Mouse (Mus musculus): ENCODE results near the gene Ccdc12. TPM values are rescaled to one million over a fixed set of nuclear protein-coding genes. Genes with fewer than 3 reads are reported as not detected.

The Ccdc12 gene
- polyA plus RNA-seq, 1 experiment from 2014 or later: 130 TPM

DNA sequence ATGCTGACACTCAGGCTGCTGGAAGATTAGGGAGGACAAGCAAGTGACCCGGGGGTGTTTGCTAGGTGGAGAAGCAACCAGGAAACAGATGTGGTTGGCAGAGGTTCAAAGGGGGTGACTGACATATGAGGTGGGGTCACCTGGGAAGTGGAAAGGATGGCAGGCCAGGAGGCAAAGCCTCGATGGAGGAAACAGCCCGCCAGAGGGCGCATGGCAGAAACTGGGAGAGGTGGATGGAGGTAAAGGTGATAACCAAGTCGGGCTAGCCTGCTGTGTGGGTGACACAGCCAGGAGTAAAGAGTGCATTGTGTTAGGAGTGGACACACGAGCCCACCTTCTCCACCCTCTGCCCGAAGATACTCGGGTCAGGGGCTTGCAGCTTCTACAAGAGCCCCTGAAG, 73.5 kb downstream of the Ccdc12 start:
- Histone ChIP-seq H3K4me3 (no peak overlapping the region), H3K9me3 (replicated peaks) (no peaks in the 10 kb centered on the region), H3K27ac (no peak overlapping the region), H3K36me3 (peaks cover under 1% of the 10 kb centered on the region; the same call in 1 of the 2 replicates), H3K9ac (no peak overlapping the region), H3K27me3 (0 out of 2 replicates have a peak, but pooled peaks cover 2% of the 10 kb centered on the region), H3K4me1 (replicated peaks) (peaks cover 48% of the 10 kb centered on the region), H3K4me2 (no peak overlapping the region)
- no peak for ATAC-seq (replicated peaks; ENCODE audit: insufficient number of reproducible peaks, insufficient read depth, low FRiP score, low read depth)
- WGBS: 28% methylated on average over 8 of the region's 8 CpGs

DNA sequence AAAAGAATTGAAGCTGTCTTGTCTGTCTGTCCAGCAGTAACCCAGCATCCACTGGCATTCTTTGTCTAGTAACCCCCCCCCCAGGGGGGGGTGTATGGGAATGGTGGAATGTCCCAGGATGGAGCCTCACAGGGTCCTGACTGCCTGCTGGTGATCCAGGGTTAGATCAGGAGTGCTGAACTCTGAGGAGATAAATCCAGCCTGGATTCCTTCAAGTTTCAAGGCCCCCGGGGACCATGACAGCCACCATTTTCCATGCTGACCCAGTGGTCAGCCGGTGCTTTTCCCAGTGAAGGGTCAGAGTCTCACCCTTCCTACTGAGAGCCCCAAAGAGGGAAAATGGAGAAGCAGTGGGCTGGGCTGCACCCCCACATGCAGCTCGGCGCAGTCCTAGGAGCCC, 75.6 kb downstream of the Ccdc12 start:
- H3K4me2 ChIP-seq: no peak overlapping the region
- no peaks in the 10 kb centered on the region for H3K36me3 ChIP-seq
- ATAC-seq (replicated peaks; ENCODE audit: insufficient number of reproducible peaks, insufficient read depth, low FRiP score, low read depth): no peak
- H3K27me3 ChIP-seq: peaks cover 9% of the 10 kb centered on the region; the same call in 1 of the 2 replicates
- H3K9ac ChIP-seq: no peak overlapping the region
- H3K9me3 ChIP-seq (replicated peaks): no peaks in the 10 kb centered on the region
- 0 out of 2 replicates have a peak overlapping the region, but pooled peaks have one; percentile 73 for H3K27ac ChIP-seq
- H3K4me1 ChIP-seq (replicated peaks): peaks cover 47% of the 10 kb centered on the region
- no peak overlapping the region for H3K4me3 ChIP-seq
- 45% methylated on average over 4 of the region's 4 CpGs for WGBS

DNA sequence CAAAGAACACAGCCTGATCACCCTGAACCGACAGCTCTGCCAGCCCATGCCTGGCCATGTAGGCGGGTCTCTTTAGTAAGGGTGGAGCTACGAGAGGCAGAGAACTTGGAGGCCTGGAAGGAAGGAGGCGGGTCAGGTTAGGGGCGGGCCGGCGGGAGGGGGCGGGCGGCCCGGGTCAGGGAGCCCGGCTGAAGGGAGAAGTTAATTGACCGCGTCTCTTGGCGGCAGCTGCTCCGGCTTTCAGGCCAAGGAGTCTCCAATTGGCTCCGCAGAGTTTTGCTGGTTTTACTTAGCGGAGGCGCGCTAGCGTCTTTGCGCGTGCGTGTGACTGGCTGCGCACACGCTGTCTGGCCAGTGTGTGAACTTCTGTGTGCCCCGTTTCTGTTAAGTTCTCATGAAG, 76.3 kb downstream of the Ccdc12 start:
- Histone ChIP-seq H3K4me1 (replicated peaks) (peaks cover 45% of the 10 kb centered on the region), H3K9ac (peak overlapping the region; percentile 50), H3K36me3 (no peaks in the 10 kb centered on the region), H3K27me3 (peaks cover 7% of the 10 kb centered on the region; the same call in 1 of the 2 replicates), H3K4me2 (peak overlapping the region; percentile 83), H3K4me3 (peak overlapping the region; percentile 54), H3K9me3 (replicated peaks) (no peaks in the 10 kb centered on the region), H3K27ac (peak overlapping the region; percentile 73)
- WGBS: 0% methylated on average over 26 of the region's 26 CpGs
- ATAC-seq (replicated peaks; ENCODE audit: insufficient number of reproducible peaks, insufficient read depth, low FRiP score, low read depth): peak; percentile 87

DNA sequence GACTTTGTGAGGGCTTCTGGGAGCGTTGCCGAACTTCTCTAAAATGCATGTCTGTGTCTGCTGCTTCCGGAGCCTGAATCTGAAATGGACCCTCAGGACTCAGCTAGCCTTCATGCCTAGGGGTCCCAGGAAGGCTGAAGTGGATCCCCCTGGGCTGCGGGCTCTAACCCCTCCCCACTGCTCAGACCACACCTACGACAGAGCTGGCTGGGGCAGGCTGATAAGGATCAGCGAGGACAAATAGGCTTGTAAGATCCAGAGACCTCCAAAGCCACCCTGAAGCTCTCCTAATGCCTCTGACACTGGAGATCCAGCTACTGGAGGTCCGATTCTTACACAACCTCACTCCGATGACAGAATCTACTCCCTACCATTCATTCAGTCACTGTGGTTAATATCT, 76.8 kb downstream of the Ccdc12 start:
- Histone ChIP-seq H3K4me1 (replicated peaks) (peaks cover 45% of the 10 kb centered on the region), H3K27ac (peak overlapping the region; percentile 73), H3K9ac (peak overlapping the region; percentile 50), H3K9me3 (replicated peaks) (no peaks in the 10 kb centered on the region), H3K4me2 (peak overlapping the region; percentile 83), H3K27me3 (peaks cover 7% of the 10 kb centered on the region; the same call in 1 of the 2 replicates), H3K36me3 (no peaks in the 10 kb centered on the region), H3K4me3 (peak overlapping the region; percentile 54)
- 6% methylated on average over 8 of the region's 8 CpGs for WGBS
- ATAC-seq (replicated peaks; ENCODE audit: insufficient number of reproducible peaks, insufficient read depth, low FRiP score, low read depth): no peak

- Histone ChIP-seq H3K9me3 (replicated peaks) (no peaks in the 10 kb centered on the region), H3K36me3 (no peaks in the 10 kb centered on the region; the same call in 1 of the 2 replicates), H3K9ac (no peak overlapping the region), H3K4me3 (no peak overlapping the region), H3K27me3 (peaks cover 7% of the 10 kb centered on the region; the same call in 1 of the 2 replicates), H3K4me1 (replicated peaks) (peaks cover 45% of the 10 kb centered on the region), H3K4me2 (no peak overlapping the region), H3K27ac (no peak overlapping the region)
- no peak for ATAC-seq (replicated peaks; ENCODE audit: insufficient number of reproducible peaks, insufficient read depth, low FRiP score, low read depth)
- 70% methylated on average over 7 of the region's 7 CpGs for WGBS
Observed at GRCm38 (mm10) chr9:110734154-110734553, 77.9 kb downstream of the Ccdc12 start.

GRCm38 (mm10) chr9:110736362-110736761, 80.1 kb downstream of the Ccdc12 start:
- 48% methylated on average over 9 of the region's 9 CpGs for WGBS
- Histone ChIP-seq H3K9me3 (replicated peaks) (no peaks in the 10 kb centered on the region), H3K36me3 (no peaks in the 10 kb centered on the region; the same call in 1 of the 2 replicates), H3K27me3 (peaks cover 14% of the 10 kb centered on the region; the same call in 1 of the 2 replicates), H3K9ac (no peak overlapping the region), H3K4me2 (no peak overlapping the region), H3K4me1 (replicated peaks) (peaks cover 45% of the 10 kb centered on the region), H3K4me3 (no peak overlapping the region), H3K27ac (no peak overlapping the region)
- ATAC-seq (replicated peaks; ENCODE audit: insufficient number of reproducible peaks, insufficient read depth, low FRiP score, low read depth): no peak

GRCm38 (mm10) chr9:110738054-110738453, 81.8 kb downstream of the Ccdc12 start:
- 24% methylated on average over 1 of the region's 1 CpGs for WGBS
- Histone ChIP-seq H3K9me3 (replicated peaks) (no peaks in the 10 kb centered on the region), H3K27me3 (peaks cover 14% of the 10 kb centered on the region; the same call in 1 of the 2 replicates), H3K4me2 (no peak overlapping the region), H3K4me3 (no peak overlapping the region), H3K36me3 (no peaks in the 10 kb centered on the region; the same call in 1 of the 2 replicates), H3K4me1 (replicated peaks) (peaks cover 42% of the 10 kb centered on the region), H3K9ac (no peak overlapping the region), H3K27ac (no peak overlapping the region)
- ATAC-seq (replicated peaks; ENCODE audit: insufficient number of reproducible peaks, insufficient read depth, low FRiP score, low read depth): no peak

DNA sequence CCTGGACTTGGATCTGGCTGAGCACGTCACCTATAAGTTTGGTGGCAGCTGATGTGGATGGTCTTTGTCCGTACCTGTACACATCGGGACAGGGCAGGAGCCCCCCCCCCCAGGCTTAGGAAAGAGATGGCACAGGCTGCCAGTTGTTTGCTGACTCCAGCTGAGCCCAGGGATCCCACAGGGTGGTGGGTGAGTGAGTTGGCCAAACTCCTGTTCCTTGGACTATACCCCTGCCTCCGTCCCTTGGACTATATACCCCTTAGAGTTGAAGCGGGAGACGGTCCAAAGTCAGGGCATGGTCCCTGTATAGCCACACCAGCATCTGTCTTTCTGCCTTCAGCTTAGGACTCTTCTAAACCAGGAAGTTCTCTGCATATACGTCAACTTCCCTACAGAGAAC, 83.7 kb downstream of the Ccdc12 start:
- Histone ChIP-seq H3K4me2 (no peak overlapping the region), H3K27me3 (peaks cover 26% of the 10 kb centered on the region; the same call in 1 of the 2 replicates), H3K9ac (no peak overlapping the region), H3K36me3 (no peaks in the 10 kb centered on the region; the same call in 1 of the 2 replicates), H3K9me3 (replicated peaks) (no peaks in the 10 kb centered on the region), H3K27ac (no peak overlapping the region), H3K4me1 (replicated peaks) (peaks cover 33% of the 10 kb centered on the region), H3K4me3 (no peak overlapping the region)
- WGBS: 84% methylated on average over 7 of the region's 7 CpGs
- ATAC-seq (replicated peaks; ENCODE audit: insufficient number of reproducible peaks, insufficient read depth, low FRiP score, low read depth): no peak

DNA sequence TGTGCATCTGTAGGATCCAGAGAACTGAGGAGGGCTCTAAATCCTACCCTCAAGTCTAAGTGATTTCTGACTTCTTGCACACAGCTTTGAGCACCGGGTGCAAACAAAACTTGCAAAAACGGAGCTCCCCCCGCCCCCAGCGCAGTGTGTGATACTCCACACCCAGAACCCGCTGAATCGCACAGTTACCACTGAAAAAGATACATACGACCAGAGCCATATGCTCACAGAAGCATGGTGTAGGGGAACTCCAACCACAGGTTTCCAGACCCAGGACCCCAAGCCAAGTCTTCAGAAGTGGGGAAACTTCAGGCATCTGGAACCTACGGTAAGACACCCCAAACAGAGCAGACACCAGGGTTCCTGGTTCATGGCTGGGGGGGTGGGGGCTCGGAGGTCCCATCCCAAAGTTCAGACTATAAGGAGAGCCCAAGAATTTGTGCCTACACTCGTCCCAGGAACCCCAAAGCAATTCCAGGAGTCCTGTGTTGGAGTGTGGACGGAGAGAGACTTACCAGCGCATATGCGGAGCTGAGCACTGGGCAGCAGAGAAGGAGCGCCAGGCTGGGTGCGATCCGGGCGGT, 85.5 kb downstream of the Ccdc12 start, which contains the start of gene Myl3:
Gene Myl3 (plus strand): TSS at position 151 of the 584 bp plus-strand sequence.
- no peak for ATAC-seq (replicated peaks; ENCODE audit: insufficient number of reproducible peaks, insufficient read depth, low FRiP score, low read depth)
- peak within 1 kb of the TSS; percentile 82 for H3K27ac ChIP-seq
- H3K4me3 ChIP-seq: peak within 1 kb of the TSS; percentile 80
- no peaks in the 10 kb centered on the region; the same call in 1 of the 2 replicates for H3K36me3 ChIP-seq
- H3K4me2 ChIP-seq: peak within 1 kb of the TSS; percentile 94
- H3K9ac ChIP-seq: peak within 1 kb of the TSS; percentile 77
- WGBS: 9% methylated on average over 17 of the region's 17 CpGs
- no peaks in the 10 kb centered on the region for H3K9me3 ChIP-seq (replicated peaks)
- peaks cover 21% of the 10 kb centered on the region; the same call in 1 of the 2 replicates for H3K27me3 ChIP-seq
- peaks cover 27% of the 10 kb centered on the region for H3K4me1 ChIP-seq (replicated peaks)

GRCm38 (mm10) chr9:110742295-110742950, 86.1 kb downstream of the Ccdc12 start:
- Histone ChIP-seq H3K4me2 (peak overlapping the region; percentile 94), H3K9me3 (replicated peaks) (no peaks in the 10 kb centered on the region), H3K27ac (peak overlapping the region; percentile 82), H3K4me1 (replicated peaks) (peaks cover 25% of the 10 kb centered on the region), H3K27me3 (peaks cover 21% of the 10 kb centered on the region; the same call in 1 of the 2 replicates), H3K9ac (peak overlapping the region; percentile 77), H3K4me3 (peak overlapping the region; percentile 80), H3K36me3 (no peaks in the 10 kb centered on the region; the same call in 1 of the 2 replicates)
- under 1% methylated on average over 48 of the region's 71 CpGs for WGBS
- peak; percentile 58 for ATAC-seq (replicated peaks; ENCODE audit: insufficient number of reproducible peaks, insufficient read depth, low FRiP score, low read depth)

DNA sequence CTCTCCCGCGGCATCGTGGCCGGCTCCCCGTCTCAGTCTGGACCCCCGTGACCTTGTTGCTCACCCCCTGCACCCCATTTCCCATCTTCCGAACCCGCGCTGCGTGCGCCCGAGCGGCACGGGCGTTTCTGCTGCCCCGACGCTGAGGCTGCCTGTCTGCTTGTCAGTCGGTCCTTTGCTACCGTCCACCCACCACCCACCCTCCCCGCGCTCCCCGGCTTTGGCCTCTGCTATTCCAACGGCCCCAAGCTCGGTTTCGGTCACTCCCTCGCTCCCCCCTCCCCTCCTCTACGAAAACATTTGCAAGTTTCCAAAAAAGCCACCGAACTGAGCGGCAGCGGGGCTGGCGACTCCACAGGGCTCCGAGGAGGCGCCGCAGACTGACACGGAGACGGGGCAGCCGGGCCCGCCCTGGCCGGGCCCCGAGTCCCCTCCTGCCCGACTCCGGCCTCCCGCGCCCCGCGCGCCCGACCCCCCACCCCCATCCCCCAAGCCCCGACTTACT, 86.7 kb downstream of the Ccdc12 start:
- H3K9me3 ChIP-seq (replicated peaks): no peaks in the 10 kb centered on the region
- H3K4me1 ChIP-seq (replicated peaks): peaks cover 25% of the 10 kb centered on the region
- H3K4me3 ChIP-seq: peak overlapping the region; percentile 80
- peak; percentile 24 for ATAC-seq (replicated peaks; ENCODE audit: insufficient number of reproducible peaks, insufficient read depth, low FRiP score, low read depth)
- H3K4me2 ChIP-seq: peak overlapping the region; percentile 94
- H3K27me3 ChIP-seq: peaks cover 21% of the 10 kb centered on the region; the same call in 1 of the 2 replicates
- peak overlapping the region; percentile 77 for H3K9ac ChIP-seq
- no peaks in the 10 kb centered on the region; the same call in 1 of the 2 replicates for H3K36me3 ChIP-seq
- H3K27ac ChIP-seq: peak overlapping the region; percentile 82
- WGBS: under 1% methylated on average over 49 of the region's 49 CpGs

Data from heart, embryonic 15.5 days (tissue).